Mouse (Mus musculus): Measurements from ENCODE around the gene Mrpl3.
"Not testable (repeated sequence)": the region's sequence is repeated elsewhere in the genome, so short reads cannot be mapped to it uniquely, and the experiment has no call there.

Mrpl3 gene

GRCm38 (mm10) chr9:105053147-105053557 lies at the start of gene Mrpl3:
Gene Mrpl3, plus strand, starts transcription at chr9:105053239.
- peak; percentile 61 to 78 for DNase-seq (ENCODE audit: low spot score in 2 of 2)

DNA sequence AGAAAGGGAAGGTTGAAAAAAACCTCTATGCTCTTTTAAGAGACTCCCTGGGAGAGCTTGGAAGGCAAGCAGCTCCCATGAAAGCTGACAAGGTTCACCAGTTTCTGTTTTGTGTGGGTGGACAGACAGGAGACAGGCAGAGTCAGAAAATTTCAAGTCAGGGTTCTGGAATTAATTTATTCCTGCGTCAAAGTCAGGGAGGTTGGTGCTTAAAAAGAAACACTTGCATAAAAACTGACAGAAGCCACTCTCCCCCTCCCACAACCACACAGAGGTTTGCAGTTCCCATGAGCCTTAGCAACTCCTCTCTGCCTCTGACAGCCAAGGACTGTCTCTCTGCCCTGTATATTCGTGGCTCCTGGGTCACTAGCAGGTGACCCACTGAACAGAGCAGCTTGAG lies 42.3 kb upstream of the Mrpl3 start:
- no peak for DNase-seq (ENCODE audit: low spot score in 2 of 2)

- no peak for DNase-seq (ENCODE audit: low spot score in 2 of 2)
Observed at GRCm38 (mm10) chr9:105018186-105018585, 34.9 kb upstream of the Mrpl3 start.

- DNase-seq (ENCODE audit: low spot score in 2 of 2) = no peak
Observed at GRCm38 (mm10) chr9:105028311-105028710, 24.7 kb upstream of the Mrpl3 start.

GRCm38 (mm10) chr9:105032572-105032971 lies 20.5 kb upstream of the Mrpl3 start:
- DNase-seq (ENCODE audit: low spot score in 2 of 2) = no peak

DNA sequence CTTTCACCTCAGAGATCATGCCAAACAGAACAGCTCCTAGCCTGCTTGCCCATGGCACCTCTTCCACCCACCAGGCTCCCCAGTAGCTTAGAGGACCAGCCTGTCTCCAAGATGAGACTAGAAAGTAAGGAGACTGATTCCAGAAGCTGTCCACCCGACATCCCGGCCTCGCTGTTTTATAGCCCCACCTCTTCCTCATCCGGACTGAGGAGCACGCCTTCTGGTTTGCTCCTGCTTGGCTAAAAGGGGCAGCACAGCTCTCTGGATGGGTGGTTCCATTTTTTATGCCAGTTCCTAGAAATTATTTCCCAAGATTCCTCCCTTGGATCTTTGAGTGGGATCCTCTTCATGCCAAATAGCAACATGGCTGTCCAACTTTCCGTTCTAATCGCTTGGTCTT lies 19.4 kb upstream of the Mrpl3 start:
- no peak for DNase-seq (ENCODE audit: low spot score in 2 of 2)

GRCm38 (mm10) chr9:105037847-105038246 lies 15.2 kb upstream of the Mrpl3 start:
- no peak for DNase-seq (ENCODE audit: low spot score in 2 of 2)

DNA sequence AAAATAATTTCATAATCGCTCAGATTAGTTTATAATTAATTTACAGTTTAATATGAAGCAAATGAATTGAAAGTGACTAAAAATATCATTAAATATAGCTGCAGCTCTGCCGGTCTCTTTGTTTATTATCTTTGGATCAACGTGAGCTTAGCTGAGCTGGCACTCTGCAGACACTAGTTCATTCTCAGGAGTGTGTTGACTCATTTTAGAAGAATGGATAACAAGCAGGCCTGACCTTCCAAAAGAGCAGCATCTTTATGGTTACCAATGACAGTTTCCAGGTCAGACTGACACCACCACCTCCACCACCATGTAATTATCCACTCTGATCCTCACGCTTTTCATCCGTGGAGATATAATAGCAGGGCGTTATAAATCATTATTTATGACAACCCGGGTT lies 7.0 kb upstream of the Mrpl3 start:
- DNase-seq (ENCODE audit: low spot score in 2 of 2) = no peak

GRCm38 (mm10) chr9:105048351-105048750 lies 4.7 kb upstream of the Mrpl3 start:
- no peak for DNase-seq (ENCODE audit: low spot score in 2 of 2)

- no peak for DNase-seq (ENCODE audit: low spot score in 2 of 2)
Observed at GRCm38 (mm10) chr9:105049636-105050035, 3.4 kb upstream of the Mrpl3 start.

DNA sequence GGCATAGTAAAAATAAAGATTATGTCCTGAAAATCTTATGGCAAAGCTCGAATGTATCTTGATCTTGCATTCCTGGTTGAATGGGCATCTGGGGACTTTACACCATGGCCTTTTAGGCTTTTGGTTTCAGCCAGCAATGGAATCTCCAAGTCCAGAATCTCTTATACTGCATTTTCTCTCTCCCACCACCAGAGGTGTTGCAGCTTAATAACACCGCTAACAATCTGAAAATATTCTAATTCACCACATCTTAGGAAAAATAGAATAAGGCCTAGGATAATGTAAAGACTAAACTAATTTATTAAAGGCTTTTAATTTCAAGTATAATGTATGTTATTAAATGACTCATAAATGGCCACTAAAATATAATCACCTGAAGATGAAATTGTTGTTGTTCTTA lies 2.8 kb upstream of the Mrpl3 start:
- DNase-seq (ENCODE audit: low spot score in 2 of 2) = no peak

- no peak for DNase-seq (ENCODE audit: low spot score in 2 of 2)
Observed at GRCm38 (mm10) chr9:105053812-105054211, 773 bp downstream of the Mrpl3 start.

GRCm38 (mm10) chr9:105069106-105069505 lies 16.1 kb downstream of the Mrpl3 start:
- no peak for DNase-seq (ENCODE audit: low spot score in 2 of 2)

- no peak for DNase-seq (ENCODE audit: low spot score in 2 of 2)
Observed at GRCm38 (mm10) chr9:105072991-105073748, 20.1 kb downstream of the Mrpl3 start.

- DNase-seq (ENCODE audit: low spot score in 2 of 2) = no peak
Observed at GRCm38 (mm10) chr9:105074851-105075250, 21.8 kb downstream of the Mrpl3 start.

- DNase-seq (ENCODE audit: low spot score in 2 of 2) = no peak
Observed at GRCm38 (mm10) chr9:105076756-105077424, 23.9 kb downstream of the Mrpl3 start.

GRCm38 (mm10) chr9:105078460-105078859 lies 25.4 kb downstream of the Mrpl3 start:
- no peak for DNase-seq (ENCODE audit: low spot score in 2 of 2)

DNA sequence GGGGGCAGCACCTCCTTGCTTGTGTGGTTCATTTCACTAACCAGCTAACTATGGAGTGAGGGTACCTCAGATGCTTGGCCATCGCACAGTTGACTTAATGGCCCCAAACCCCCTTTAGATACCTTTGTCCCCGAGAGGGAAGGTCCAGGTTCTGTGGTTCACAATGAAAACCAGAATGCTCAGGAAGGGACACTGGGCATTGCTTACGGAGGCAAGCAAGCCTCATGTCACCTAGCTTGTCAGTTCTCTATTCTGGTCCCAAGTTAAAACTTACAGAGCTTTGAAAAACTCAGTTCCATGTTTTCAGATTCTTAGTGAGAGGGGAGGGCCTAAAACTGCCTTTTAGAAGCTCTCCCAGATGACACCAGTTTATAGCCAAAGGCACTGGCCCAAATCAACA lies 27.2 kb downstream of the Mrpl3 start:
- DNase-seq (ENCODE audit: low spot score in 2 of 2) = no peak

GRCm38 (mm10) chr9:105100807-105101570 lies 48.0 kb downstream of the Mrpl3 start:
- no peak for DNase-seq (ENCODE audit: low spot score in 2 of 2)

DNA sequence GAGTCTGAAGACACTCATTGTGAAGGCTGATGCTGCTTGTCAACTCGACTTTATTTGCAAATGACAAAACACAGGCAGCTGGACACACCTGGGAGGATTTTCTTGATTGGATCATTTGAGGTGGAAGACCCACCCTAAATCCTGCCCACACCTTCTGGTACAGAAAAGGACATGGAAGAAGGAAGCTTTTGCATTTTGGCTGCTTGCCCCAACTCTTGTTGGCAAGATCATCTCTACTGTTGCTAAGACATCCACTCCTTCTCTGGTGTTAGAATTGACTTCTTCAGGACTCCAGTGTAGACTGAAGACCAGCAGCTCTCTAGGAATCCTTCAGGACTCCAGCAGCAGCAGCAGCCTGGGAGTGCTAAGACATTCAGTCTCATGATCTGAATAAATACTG lies 48.9 kb downstream of the Mrpl3 start:
- no peak for DNase-seq (ENCODE audit: low spot score in 2 of 2)

DNA sequence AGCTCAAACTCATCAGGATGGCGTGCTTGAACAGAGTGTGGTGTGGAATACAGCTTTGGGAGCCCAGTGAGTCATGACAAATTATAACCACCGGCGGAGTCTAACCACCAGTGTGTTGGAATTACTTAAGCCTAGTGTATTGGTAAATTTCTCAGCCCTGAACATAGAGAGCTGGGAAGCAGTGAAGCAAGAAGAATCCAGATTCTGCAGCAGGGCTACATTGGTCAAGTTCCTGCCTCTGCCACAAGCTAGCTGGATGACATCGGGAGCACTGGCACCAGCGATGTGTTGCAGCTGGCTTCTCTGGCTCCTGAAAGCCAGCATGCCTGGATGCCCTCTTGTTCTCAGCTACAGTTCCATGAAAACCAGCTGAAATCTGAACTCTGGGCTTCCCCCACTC lies 50.9 kb downstream of the Mrpl3 start:
- DNase-seq (ENCODE audit: low spot score in 2 of 2) = no peak

GRCm38 (mm10) chr9:105125206-105125605 lies 72.2 kb downstream of the Mrpl3 start:
- DNase-seq (ENCODE audit: low spot score in 2 of 2) = not testable (repeated sequence)
